Mouse (Mus musculus) embryo, embryonic 11 days (tissue): ENCODE data around the gene Pam16.

Experiments used
- DNase-seq: peaks from one replicate; pipeline ENCODE4 v3.0.0-alpha.2; 2015

Gene Pam16

GRCm38 (mm10) chr16:4645867-4646266, 21.1 kb upstream of the Pam16 start:
- no peak for DNase-seq

GRCm38 (mm10) chr16:4643670-4644419, 19.1 kb upstream of the Pam16 start:
- DNase-seq: no peak

- DNase-seq: no peak
Measured at GRCm38 (mm10) chr16:4642937-4643336, 18.1 kb upstream of the Pam16 start.

- peak; percentile 69 for DNase-seq
Measured at GRCm38 (mm10) chr16:4642190-4642589, 17.4 kb upstream of the Pam16 start.

GRCm38 (mm10) chr16:4641119-4641838, 16.5 kb upstream of the Pam16 start:
- DNase-seq: no peak

GRCm38 (mm10) chr16:4640267-4641005, 15.6 kb upstream of the Pam16 start:
- peak; percentile 52 for DNase-seq

GRCm38 (mm10) chr16:4639831-4640237, 15.0 kb upstream of the Pam16 start, which contains the start of the genes Vasn and Dnaja3:
Gene Vasn (plus strand): TSS chr16:4639941.
Gene Dnaja3 (plus strand): TSS chr16:4639989.
- DNase-seq: peak; percentile 94

GRCm38 (mm10) chr16:4638891-4639390, 14.2 kb upstream of the Pam16 start:
- DNase-seq: no peak

GRCm38 (mm10) chr16:4635760-4636159, 11.0 kb upstream of the Pam16 start:
- no peak for DNase-seq

GRCm38 (mm10) chr16:4634681-4635080, 9.9 kb upstream of the Pam16 start:
- DNase-seq: no peak

GRCm38 (mm10) chr16:4633661-4634060, 8.9 kb upstream of the Pam16 start:
- DNase-seq: no peak

GRCm38 (mm10) chr16:4632050-4632449, 7.3 kb upstream of the Pam16 start:
- peak; percentile 65 for DNase-seq

- peak; percentile 77 for DNase-seq
Measured at GRCm38 (mm10) chr16:4629950-4630349, 5.2 kb upstream of the Pam16 start.

- DNase-seq: no peak
Measured at GRCm38 (mm10) chr16:4628898-4629419, 4.2 kb upstream of the Pam16 start.

- DNase-seq: no peak
Measured at GRCm38 (mm10) chr16:4627105-4627504, 2.3 kb upstream of the Pam16 start.

GRCm38 (mm10) chr16:4624074-4624473, 714 bp downstream of the Pam16 start:
- no peak for DNase-seq

GRCm38 (mm10) chr16:4616829-4617228, 8.0 kb downstream of the Pam16 start:
- DNase-seq: no peak

GRCm38 (mm10) chr16:4615297-4615696, 9.5 kb downstream of the Pam16 start:
- DNase-seq: no peak

- no peak for DNase-seq
Measured at GRCm38 (mm10) chr16:4614639-4615038, 10.1 kb downstream of the Pam16 start.

- no peak for DNase-seq
Measured at GRCm38 (mm10) chr16:4613736-4614135, 11.1 kb downstream of the Pam16 start.

- DNase-seq: no peak
Measured at GRCm38 (mm10) chr16:4611676-4612075, 13.1 kb downstream of the Pam16 start.

- DNase-seq: no peak
Measured at GRCm38 (mm10) chr16:4611193-4611592, 13.6 kb downstream of the Pam16 start.

- no peak for DNase-seq
Measured at GRCm38 (mm10) chr16:4608532-4609059, 16.2 kb downstream of the Pam16 start.
